Mouse (Mus musculus) erythroblast, adult 5-6 weeks (primary cell): ENCODE measurements around the gene Dhx16. TPM values are rescaled to one million over a fixed set of nuclear protein-coding genes. Genes with fewer than 3 reads are reported as not detected.

ENCODE experiments used
- ATAC-seq: replicated peaks from 2 replicates; pipeline ENCODE4 v1.8.0; 2016; ENCODE audit warnings: moderate number of reproducible peaks, mild to moderate bottlenecking, moderate TSS enrichment, inconsistent platforms; ENCODE audit not compliant: poor library complexity, low FRiP score, severe bottlenecking
- total RNA-seq, 2 experiments: library from RNA; stranded (forward) in 1 of 2; stranded (reverse) in 1 of 2; fragments of 150-400 nt in 1 of 2; fragments of 200-764, 138-1000 nt in 1 of 2; gene quantifications; 2 replicates each; pipeline versions ENCODE4 v1.2.3 to v1.2.4; 2015 to 2017; ENCODE audit warnings: low replicate concordance in 2 of 2

Gene Dhx16
- total RNA-seq, 2 experiments from 2014 or later = 30.8 to 38.6 TPM

- peak; percentile 66 for ATAC-seq
Observed at GRCm38 (mm10) chr17:35850974-35851373, 28.6 kb upstream of the Dhx16 start.

GRCm38 (mm10) chr17:35859371-35859770 is 20.2 kb upstream of the Dhx16 start:
- no peak for ATAC-seq

- ATAC-seq = no peak
Observed at GRCm38 (mm10) chr17:35859835-35860234, 19.8 kb upstream of the Dhx16 start.

GRCm38 (mm10) chr17:35860831-35861197 is 18.8 kb upstream of the Dhx16 start:
- ATAC-seq = peak; percentile 48

- ATAC-seq = peak; percentile 94
Observed at GRCm38 (mm10) chr17:35861198-35861857, 18.3 kb upstream of the Dhx16 start, which contains the start of gene Nrm. Gene Nrm, plus strand, starts transcription at chr17:35861318.

GRCm38 (mm10) chr17:35864832-35865353 is 14.7 kb upstream of the Dhx16 start:
- no peak for ATAC-seq

- ATAC-seq = no peak
Observed at GRCm38 (mm10) chr17:35865481-35866280, 13.9 kb upstream of the Dhx16 start, which contains the start of gene Ppp1r18. Gene Ppp1r18, plus strand, starts transcription at chr17:35865593.

GRCm38 (mm10) chr17:35866281-35866831 is 13.3 kb upstream of the Dhx16 start:
- ATAC-seq = no peak

- ATAC-seq = 0 out of 2 replicates have a peak, but pooled peaks have one; percentile 36
Observed at GRCm38 (mm10) chr17:35866911-35867890, 12.4 kb upstream of the Dhx16 start.

- ATAC-seq = no peak
Observed at GRCm38 (mm10) chr17:35868165-35868820, 11.3 kb upstream of the Dhx16 start.

- no peak for ATAC-seq
Observed at GRCm38 (mm10) chr17:35868961-35869345, 10.7 kb upstream of the Dhx16 start.

- ATAC-seq = no peak
Observed at GRCm38 (mm10) chr17:35869346-35870067, 10.1 kb upstream of the Dhx16 start.

GRCm38 (mm10) chr17:35870151-35870883 is 9.3 kb upstream of the Dhx16 start:
- ATAC-seq = no peak

GRCm38 (mm10) chr17:35870884-35871696 is 8.5 kb upstream of the Dhx16 start:
- ATAC-seq = no peak

GRCm38 (mm10) chr17:35873774-35874519 is 5.7 kb upstream of the Dhx16 start:
- ATAC-seq = peak; percentile 93

- ATAC-seq = no peak
Observed at GRCm38 (mm10) chr17:35874721-35875120, 4.9 kb upstream of the Dhx16 start.
